Mouse (Mus musculus): Measurements from ENCODE around the gene Lsm12.

DNA sequence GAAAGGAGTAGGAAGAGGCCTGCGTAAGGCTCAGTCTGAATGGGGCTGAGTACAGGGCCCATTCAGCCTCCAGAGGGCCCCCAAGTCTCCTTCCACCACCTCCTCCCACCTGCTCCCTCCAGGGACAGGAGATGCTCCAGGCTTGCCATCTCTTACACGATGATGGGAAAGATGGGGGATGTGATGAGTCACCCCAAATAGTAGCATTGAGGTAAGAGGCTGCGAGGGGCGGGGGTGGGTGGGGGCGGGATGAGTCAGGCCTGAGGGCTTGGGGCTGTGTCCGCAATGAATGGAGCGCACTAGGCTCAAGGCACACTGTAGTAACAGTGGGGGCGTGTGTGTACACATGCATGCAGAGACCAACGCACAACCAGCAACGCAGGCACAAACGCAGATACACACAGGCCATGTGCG, 16.3 kb upstream of the Lsm12 start:
- TF ChIP-seq CTCF (conservative IDR thresholded peaks at IDR 0.05; ENCODE audit: insufficient read depth, insufficient read length, low read depth, low read length) (no peak; the same call in 1 of the 2 replicates), POLR2A (IDR thresholded peaks at IDR 0.05; ENCODE audit: low read depth, low read length) (no peak)
